Mouse (Mus musculus): ENCODE results near the gene Arhgef28.

GRCm38 (mm10) chr13:97976642-97977041, 229.6 kb downstream of the Arhgef28 start:
- TF ChIP-seq POLR2A (IDR thresholded peaks at IDR 0.05; ENCODE audit: borderline replicate concordance, extremely low read depth, insufficient read depth, insufficient read length, poor library complexity, severe bottlenecking) = no peak
- no peak for TF ChIP-seq CTCF (IDR thresholded peaks at IDR 0.05; ENCODE audit: borderline replicate concordance, extremely low read depth, insufficient read depth, insufficient read length)
